Mouse (Mus musculus) small intestine, adult 2 months (tissue): ENCODE results near the gene Cacnb2. TPM values are rescaled to one million over a fixed set of nuclear protein-coding genes. Genes with fewer than 3 reads are reported as not detected.

Experiments
- H3K27ac ChIP-seq: fragments of 200-500 bp; 2 replicates; pipeline ENCODE4 v1.5.1; 2012; ENCODE audit warnings: low read depth, low read length, control low read depth, inconsistent platforms; ENCODE audit not compliant: insufficient read depth
- H3K27me3 ChIP-seq: fragments of 200-500 bp; 2 replicates; pipeline ENCODE4 v1.6.1; 2012; ENCODE audit warnings: mild to moderate bottlenecking, moderate library complexity, low read length, inconsistent platforms; ENCODE audit not compliant: control insufficient read depth, insufficient read depth
- H3K36me3 ChIP-seq: fragments of 200-500 bp; 2 replicates; pipeline ENCODE4 v1.6.1; 2012; ENCODE audit warnings: mild to moderate bottlenecking, low read length, control low read depth, inconsistent platforms; ENCODE audit not compliant: control insufficient read depth, insufficient read depth
- H3K4me1 ChIP-seq: fragments of 200-500 bp; 2 replicates; pipeline ENCODE4 v1.6.1; 2012; ENCODE audit warnings: low read length, inconsistent platforms, mixed read lengths; ENCODE audit not compliant: control insufficient read depth, insufficient read depth, insufficient read length
- H3K4me3 ChIP-seq: fragments of 200-500 bp; 2 replicates; pipeline ENCODE4 v1.5.1; 2012; ENCODE audit warnings: low read depth, mild to moderate bottlenecking, control low read depth, inconsistent platforms, low read length, moderate library complexity
- CTCF ChIP-seq: fragments of 200-500 bp; IDR thresholded peaks from 2 replicates; pipeline ENCODE4 v1.5.1; 2012; ENCODE audit warnings: low read depth, mild to moderate bottlenecking, control low read depth, inconsistent platforms, low read length, moderate library complexity, mixed read lengths; ENCODE audit not compliant: insufficient replicate concordance, insufficient read length; ENCODE audit errors: extremely low read depth
- POLR2A ChIP-seq: fragments of 200-500 bp; IDR thresholded peaks from 2 replicates; pipeline ENCODE4 v1.6.1; 2012; ENCODE audit warnings: low read depth, mild to moderate bottlenecking, control low read depth, inconsistent platforms, low read length, moderate library complexity
- WGBS: fragments of 180-500 bp; shearing (Covaris S2); methylation state at CpG from one replicate; pipeline ENCODE4 v1.1.7; 2018; 5-methylcytosine and 5-hydroxymethylcytosine counted together
- polyA plus RNA-seq: library from polyadenylated mRNA; depleted of rRNA; stranded (reverse); fragments of >200 nt; gene quantifications from 2 replicates; pipeline ENCODE4 v1.2.3, GENCODE M21; 2012

The Cacnb2 gene
- polyA plus RNA-seq, 1 experiment, result 0.76 TPM

DNA sequence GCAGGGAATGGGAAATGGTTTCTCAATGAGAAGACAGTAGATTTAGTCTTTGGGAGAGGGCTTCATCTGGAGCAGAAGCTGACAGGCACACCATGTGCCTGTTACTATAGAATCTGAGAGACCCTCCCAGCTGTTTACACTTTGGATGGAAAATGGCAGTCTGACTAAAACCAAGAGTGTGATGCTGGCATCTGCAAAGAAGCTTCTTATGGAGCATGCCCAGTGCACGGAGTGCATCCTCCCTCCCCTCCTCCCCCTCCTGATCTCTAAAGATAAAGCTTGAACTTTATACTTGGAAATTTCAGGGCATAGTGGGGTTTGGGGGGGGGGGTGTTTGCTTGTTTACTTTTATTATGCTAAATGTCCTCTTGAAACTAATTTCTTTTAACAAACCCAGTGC lies 270.2 kb downstream of the Cacnb2 start:
- 20% methylated on average over 1 of the region's 1 CpGs for WGBS
- no peak for TF ChIP-seq CTCF
- no peak for TF ChIP-seq POLR2A

DNA sequence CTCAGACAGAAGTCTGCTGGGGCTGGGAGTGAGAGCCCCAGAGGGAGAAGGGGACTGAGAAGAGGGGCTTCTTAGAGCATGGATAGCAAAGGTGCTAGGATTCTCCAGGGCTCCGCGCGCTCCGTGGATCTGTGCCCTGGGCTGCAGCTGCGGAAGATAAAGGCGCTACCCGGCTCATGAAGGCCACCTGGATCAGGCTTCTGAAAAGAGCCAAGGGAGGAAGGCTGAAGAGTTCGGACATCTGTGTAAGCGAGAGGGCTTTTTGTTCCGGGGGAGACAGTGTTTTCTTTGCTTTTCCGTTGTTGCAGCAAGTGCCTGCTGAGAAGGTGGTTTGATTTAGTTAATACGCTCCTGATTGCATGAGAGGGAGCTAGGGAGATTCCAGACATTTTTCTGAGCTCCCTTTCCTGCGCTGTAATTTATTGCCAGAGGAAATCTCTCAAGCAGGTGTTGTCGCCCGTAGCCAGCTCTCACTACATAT lies 270.9 kb downstream of the Cacnb2 start:
- Histone ChIP-seq H3K27me3 (no peaks in the 10 kb centered on the region), H3K4me1 (no peaks in the 10 kb centered on the region), H3K4me3 (peak overlapping the region; percentile 27), H3K36me3 (no peaks in the 10 kb centered on the region), H3K27ac (no peak overlapping the region)
- TF ChIP-seq CTCF (no peak), POLR2A (no peak)
- 11% methylated on average over 15 of the region's 15 CpGs for WGBS

More for the DNA sequence above, 270.2 kb downstream of the Cacnb2 start:
- H3K4me3 ChIP-seq, result no peak overlapping the region
- no peaks in the 10 kb centered on the region for H3K27me3 ChIP-seq
- H3K36me3 ChIP-seq, result no peaks in the 10 kb centered on the region
- H3K4me1 ChIP-seq, result no peaks in the 10 kb centered on the region
- H3K27ac ChIP-seq, result no peak overlapping the region

DNA sequence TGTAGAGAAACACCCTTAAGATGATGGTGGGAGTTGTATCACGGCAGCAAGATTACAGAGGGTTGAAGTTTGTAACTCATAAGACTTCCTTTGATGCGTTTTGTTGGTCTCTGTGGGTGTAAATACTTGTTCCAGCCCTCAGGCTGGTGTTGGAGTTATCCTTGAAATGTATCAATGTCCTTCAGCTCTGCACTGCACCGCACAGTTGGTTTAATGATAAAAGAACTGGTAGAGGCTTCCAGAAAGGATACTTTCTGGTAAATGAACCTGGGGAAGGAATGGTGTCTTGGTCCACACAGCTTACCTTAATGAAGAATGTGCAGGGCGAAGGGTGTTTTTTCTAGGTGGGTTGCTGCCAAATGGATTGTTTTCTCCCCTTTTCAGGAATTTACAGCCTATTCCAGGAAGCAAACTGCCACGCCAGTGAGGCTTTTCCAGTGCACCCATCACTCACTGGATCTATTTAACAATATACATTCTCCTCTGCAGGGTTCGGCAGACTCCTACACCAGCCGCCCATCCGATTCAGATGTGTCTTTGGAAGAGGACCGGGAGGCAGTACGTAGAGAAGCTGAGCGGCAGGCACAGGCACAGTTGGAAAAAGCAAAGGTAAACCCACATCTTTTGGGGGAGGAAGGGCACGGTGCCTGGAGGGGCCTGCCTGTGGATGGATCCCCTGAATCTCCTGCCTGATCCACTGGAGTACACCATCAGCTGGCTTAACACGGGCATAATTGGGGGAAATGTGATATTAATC lies 271.6 kb downstream of the Cacnb2 start:
- H3K27ac ChIP-seq, result no peak overlapping the region
- no peaks in the 10 kb centered on the region for H3K36me3 ChIP-seq
- no peak for TF ChIP-seq CTCF
- no peaks in the 10 kb centered on the region for H3K4me1 ChIP-seq
- no peak overlapping the region for H3K4me3 ChIP-seq
- H3K27me3 ChIP-seq, result no peaks in the 10 kb centered on the region
- 51% methylated on average over 13 of the region's 13 CpGs for WGBS

DNA sequence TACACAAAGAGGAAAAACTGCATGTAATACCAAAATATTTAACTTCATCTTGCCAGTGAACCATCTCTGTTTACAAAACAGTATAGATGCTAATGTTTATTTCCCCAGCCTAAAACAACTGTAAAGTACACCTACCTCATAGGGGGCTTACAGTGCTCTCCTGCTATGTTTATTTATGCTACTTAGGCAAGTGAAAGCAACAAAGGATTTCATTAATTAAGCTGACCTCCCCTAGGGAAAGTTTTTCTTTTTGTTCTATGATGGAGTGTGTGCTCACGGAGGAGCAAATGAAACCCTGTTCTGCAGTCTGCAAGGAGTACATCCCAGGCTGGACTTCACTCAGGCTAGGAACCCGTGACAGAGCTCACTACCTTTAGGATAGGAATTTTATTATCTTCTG lies 272.2 kb downstream of the Cacnb2 start:
- Histone ChIP-seq H3K4me3 (no peak overlapping the region), H3K4me1 (no peaks in the 10 kb centered on the region), H3K27ac (no peak overlapping the region), H3K27me3 (no peaks in the 10 kb centered on the region), H3K36me3 (no peaks in the 10 kb centered on the region)
- WGBS, result 63% methylated on average over 2 of the region's 2 CpGs
- TF ChIP-seq CTCF (no peak), POLR2A (no peak)

DNA sequence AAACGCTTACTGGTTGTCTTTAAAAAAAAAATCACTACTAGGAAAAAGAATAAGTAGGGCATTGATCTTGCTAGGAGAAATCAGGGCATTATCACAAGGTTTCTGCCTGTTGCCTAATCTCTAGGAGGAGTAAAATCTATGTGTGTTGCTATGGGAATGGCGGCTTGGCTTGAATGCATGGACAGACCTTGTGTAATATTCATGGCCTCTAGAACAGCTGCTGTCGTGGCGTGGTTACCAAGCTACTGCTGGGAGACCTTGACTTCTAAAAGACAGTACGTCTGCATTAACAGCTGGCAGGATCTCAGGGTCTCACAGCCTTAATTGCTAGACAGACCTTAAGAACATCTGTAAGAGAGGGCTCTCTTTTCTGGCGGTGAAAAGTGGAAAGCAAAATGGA lies 272.7 kb downstream of the Cacnb2 start:
- TF ChIP-seq POLR2A (no peak), CTCF (no peak)
- 62% methylated on average over 6 of the region's 6 CpGs for WGBS
- no peak overlapping the region for H3K27ac ChIP-seq
- no peak overlapping the region for H3K4me3 ChIP-seq
- H3K4me1 ChIP-seq, result no peaks in the 10 kb centered on the region
- no peaks in the 10 kb centered on the region for H3K27me3 ChIP-seq
- H3K36me3 ChIP-seq, result no peaks in the 10 kb centered on the region

DNA sequence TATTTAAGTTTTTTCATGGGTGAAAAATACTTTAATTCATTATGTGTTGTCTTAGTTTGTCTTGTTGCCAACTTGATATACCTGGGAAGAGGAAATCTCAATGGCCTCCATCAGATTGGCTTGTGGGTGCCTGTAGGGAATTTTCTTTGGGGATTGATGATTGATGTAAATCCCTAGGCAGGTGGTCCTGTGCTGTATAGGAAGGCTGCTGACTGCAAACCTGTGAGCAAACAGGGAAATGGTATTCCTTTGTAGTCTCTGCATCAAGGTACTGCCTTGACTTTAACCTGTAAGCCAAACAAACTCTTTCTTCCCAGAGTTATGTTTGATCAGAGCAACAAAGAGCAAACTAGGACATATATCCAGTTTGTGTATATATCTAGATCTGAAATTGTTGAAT lies 276.1 kb downstream of the Cacnb2 start:
- TF ChIP-seq CTCF (no peak), POLR2A (no peak)
- Histone ChIP-seq H3K4me1 (no peaks in the 10 kb centered on the region), H3K27me3 (no peaks in the 10 kb centered on the region), H3K27ac (no peak overlapping the region), H3K36me3 (no peaks in the 10 kb centered on the region), H3K4me3 (no peak overlapping the region)

DNA sequence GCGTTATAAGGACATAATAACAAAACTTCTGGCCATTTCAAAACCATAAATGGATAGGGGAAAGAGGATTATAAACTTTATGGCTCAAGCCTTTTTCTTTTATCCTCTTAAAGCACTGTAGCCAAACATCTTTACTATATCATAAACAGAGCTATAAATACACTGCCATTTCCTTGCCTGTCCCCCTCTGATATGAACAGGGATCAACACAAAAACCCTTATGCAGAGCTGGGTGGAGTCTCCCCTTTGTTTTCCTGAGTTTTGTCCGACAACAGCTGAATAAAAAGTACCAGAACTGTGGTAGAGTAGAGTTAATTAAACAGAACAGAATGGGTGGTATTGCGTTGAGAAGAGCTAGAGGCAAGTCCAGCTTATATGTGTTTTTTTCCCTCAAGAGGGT lies 280.6 kb downstream of the Cacnb2 start:
- H3K27me3 ChIP-seq, result no peaks in the 10 kb centered on the region
- no peak for TF ChIP-seq POLR2A
- no peak for TF ChIP-seq CTCF
- no peak overlapping the region for H3K4me3 ChIP-seq
- 60% methylated on average over 3 of the region's 3 CpGs for WGBS
- no peak overlapping the region for H3K27ac ChIP-seq
- H3K4me1 ChIP-seq, result no peaks in the 10 kb centered on the region
- H3K36me3 ChIP-seq, result no peaks in the 10 kb centered on the region

DNA sequence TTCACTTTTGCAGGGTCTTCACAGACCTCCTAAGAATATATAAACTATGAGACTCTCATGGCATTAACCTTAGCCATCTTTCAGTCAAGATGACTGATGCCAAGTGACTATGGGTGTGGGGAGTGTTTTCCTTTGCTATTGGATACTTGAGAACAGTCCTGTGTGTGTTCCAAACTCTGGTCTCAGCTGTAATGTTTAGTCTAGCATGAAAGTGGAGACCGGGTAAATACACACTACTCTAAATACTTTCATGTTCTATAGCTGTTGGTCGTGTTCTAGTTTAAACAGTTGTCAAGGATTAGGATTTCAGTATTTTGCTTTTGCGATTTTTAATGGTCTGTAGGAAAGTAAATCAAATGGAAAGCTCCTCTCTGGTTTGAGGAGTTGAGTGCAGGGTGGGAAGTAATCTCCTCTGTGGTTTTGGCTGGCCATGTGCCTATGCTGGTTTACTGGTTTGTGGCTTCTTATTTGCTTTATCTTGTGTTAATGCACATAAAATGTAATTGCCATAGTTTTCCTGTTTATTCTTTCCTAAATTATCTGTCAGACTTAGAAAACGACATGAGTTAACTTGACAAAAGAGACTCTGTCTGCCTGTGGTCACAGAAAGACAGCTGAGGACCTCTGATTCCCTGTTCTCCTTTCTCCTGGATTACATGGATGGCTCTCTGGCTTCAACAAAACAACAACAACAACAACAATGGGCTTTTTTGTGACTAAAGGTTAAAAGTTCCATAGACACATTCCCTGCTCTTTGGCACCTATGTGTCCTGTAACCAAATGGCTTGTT lies 285.7 kb downstream of the Cacnb2 start:
- Histone ChIP-seq H3K4me3 (no peak overlapping the region), H3K27me3 (no peaks in the 10 kb centered on the region), H3K4me1 (no peaks in the 10 kb centered on the region), H3K36me3 (no peaks in the 10 kb centered on the region), H3K27ac (no peak overlapping the region)
- 42% methylated on average over 4 of the region's 4 CpGs for WGBS
- no peak for TF ChIP-seq POLR2A
- no peak for TF ChIP-seq CTCF
